Mouse (Mus musculus): ENCODE data around the gene Trappc2.

Gene Trappc2

DNA sequence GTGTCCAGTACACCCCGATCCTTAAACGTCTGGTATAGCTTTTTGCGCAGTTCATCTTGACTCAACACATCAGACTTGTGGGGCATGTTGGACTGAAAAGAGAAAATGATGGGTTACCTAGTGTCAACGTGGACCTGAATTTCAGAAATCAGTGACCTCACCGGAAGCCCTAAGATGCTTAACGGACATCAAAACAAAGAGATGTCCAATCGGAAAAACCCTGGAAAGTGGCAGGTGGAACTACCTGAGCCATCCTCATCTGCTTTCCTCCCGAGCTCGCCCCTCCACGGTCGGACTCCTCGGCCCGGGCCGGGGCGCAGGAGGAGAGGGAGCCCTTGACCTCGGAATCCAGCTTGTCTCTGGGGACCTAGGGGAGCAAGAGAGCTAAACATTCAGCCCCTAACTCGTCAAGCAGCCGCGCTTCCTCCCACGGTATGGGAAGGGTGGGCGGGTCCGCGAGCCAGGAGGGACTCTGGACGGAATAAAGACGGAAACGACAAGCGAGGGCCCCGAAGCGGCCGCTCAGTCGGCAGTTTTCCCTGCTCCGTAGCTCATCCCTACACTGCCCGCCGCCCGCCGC lies at the start of gene Trappc2:
Gene Trappc2 (plus strand): TSS at position 539 of the 580 bp plus-strand sequence.
- no peak for DNase-seq (ENCODE audit: low read depth)

DNA sequence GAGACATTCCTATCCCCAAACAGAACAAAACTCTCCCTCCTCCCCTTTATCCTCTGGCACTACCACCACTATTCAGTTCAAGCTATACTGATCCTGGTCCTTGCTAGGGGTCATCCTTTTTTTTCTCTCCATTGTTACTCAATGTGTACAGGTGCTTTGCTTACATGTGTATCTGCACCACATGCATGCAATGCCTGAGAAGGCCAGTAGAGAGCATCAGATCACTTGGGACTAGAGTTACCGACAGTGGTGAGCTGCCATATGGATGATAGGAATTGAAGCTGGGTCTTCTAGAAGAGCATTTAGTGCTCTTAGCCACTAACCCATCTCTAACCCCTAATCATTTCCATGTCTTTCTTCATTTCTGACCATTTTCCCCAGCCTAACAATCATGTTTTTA lies 46.6 kb upstream of the Trappc2 start:
- DNase-seq (ENCODE audit: low read depth) = peak; percentile 2

GRCm38 (mm10) chrX:166407865-166408264 lies 32.5 kb upstream of the Trappc2 start:
- no peak for DNase-seq (ENCODE audit: low read depth)

DNA sequence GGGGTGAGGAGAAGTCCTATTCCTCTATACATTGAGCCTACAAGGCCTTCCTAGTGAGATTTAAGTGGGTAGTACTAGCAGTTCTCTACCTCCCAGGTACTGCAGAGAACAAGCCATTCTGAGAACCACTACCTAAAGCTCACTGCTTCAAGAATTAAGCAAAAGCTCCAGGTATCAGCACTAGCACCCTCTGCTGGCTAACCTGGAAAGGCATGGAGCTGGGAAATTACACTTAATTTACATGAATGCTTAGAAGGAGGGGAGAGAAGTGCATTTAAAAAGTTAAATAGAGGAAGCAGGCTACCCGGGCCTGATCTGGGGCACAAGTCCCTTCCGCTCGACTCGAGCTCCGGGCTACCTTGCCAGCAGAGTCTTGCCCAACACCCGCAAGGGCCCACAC lies 24.2 kb upstream of the Trappc2 start:
- peak; percentile 31 for DNase-seq (ENCODE audit: low read depth)

GRCm38 (mm10) chrX:166434812-166435211 lies 5.6 kb upstream of the Trappc2 start:
- no peak for DNase-seq (ENCODE audit: low read depth)

DNA sequence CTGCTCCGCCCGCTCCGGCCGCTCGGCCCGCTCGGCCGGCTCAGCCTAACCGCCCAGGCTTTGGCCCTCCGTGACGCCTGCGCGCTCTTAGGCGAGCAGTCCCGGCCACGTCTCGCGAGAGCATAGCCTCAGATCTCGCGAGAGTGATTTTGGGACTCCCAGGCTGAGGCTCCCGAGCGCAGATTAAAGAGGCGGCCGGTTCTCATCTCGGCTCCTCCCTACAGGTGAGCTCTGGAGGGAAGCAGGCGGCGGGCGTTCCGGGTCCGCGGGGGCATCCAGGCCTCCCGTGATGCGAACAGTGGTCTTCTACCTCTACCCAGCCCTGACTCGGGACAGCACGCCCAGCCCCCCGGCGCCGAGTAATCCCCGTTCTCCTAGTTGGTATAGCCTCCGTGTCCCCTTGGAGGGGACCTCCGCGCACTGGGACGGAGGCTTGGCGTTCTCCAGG lies 266 bp downstream of the Trappc2 start, which contains the start of gene Ofd1:
Gene Ofd1 (minus strand): TSS at position 89 of the 448 bp plus-strand sequence.
- peak; percentile 96 for DNase-seq (ENCODE audit: low read depth)

DNA sequence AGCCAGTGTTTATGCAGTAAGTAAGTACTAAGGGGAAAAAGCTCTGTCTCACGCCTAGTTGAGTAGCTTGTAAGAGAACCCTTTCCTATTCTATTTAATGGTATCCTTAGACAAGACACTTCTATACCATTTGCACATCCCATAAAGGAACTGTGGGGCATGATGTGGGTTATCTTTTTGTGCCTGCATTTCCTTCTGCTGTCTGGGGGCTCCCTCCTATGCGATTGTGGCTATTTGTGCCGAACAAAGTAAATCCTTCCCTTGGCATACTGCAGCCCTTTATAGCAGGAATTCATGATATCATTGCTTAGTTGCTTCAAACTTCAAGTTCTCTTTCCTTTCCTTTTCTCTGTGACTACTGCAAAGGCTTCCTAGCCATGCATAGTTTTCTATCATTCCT lies 4.2 kb downstream of the Trappc2 start:
- no peak for DNase-seq (ENCODE audit: low read depth)

DNA sequence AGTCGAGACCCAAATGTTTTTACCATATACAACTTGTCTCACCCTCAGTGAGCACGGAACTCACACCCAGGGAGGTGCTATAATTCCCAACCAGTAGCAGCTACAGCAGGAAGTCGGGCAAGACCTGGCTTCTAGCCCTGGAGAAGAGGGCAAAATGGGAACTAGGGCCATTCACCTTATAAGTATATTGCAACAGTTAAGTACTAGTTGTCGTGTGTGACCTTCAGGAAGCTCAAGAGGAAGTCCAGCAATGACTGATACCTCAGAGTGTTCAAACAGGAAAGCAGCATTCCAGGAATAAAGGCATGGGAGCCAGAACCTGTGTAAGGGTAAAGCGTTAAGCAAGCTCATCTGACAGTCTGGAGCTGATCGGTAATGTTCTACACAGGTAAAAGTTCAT lies 13.2 kb downstream of the Trappc2 start:
- no peak for DNase-seq (ENCODE audit: low read depth)

- no peak for DNase-seq (ENCODE audit: low read depth)
Measured at GRCm38 (mm10) chrX:166454331-166454730, 14.0 kb downstream of the Trappc2 start.

- no peak for DNase-seq (ENCODE audit: low read depth)
Measured at GRCm38 (mm10) chrX:166455525-166455924, 15.2 kb downstream of the Trappc2 start.

- no peak for DNase-seq (ENCODE audit: low read depth)
Measured at GRCm38 (mm10) chrX:166468321-166468720, 27.9 kb downstream of the Trappc2 start.

DNA sequence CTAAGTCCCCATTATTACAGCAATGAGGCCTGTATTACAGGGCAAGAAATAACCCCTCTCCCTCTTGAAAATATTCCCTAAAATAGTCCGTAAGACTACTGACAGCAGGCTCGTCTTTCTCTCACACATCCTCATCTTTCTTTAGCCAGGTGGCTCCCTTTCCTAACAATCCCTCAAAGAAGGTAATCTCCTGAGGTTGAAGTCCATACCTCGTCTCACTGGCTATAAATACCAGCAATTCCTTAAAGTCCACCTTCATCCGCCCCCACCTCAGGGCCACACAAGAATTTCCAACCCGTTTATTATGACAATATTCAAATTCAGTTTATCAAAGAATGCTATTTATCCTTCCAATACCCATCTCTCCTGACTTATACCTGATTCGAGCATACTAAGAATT lies 32.2 kb downstream of the Trappc2 start:
- no peak for DNase-seq (ENCODE audit: low read depth)

- peak; percentile 34 for DNase-seq (ENCODE audit: low read depth)
Measured at GRCm38 (mm10) chrX:166477393-166477792, 37.0 kb downstream of the Trappc2 start.

DNA sequence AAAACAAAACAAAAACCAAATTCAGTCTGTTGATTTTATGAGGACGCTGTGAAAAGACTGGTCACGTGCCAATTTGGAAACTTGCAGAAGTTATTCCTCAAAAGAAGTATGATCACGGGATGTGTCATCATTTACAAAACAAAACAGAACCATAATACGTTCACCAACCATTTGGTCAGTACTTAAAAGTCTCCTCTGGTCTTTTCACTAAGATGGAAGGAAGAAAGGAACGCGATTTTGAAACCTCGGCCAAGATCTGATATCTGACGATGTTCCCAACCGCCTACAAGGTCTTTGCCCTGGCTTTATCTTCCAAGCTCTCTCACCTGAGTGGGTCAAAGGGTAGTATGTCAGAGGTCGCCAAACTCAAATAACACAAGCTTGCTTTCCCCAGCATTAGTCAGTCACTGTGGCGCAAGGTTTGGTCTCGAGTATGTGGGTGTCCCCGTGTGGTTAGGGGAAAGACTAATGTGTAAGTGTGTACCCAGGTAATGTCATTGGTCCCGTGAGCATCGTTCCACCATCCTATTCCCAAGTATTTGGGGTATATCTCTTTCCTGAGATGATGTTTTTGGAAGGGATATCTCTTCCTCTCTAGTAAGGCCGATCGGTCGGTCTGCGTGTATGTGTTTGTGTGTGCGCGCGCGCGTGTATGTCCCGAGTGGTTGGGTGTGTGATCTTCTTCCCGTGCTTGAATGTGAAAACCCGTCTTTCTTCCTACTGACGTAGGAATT lies 38.4 kb downstream of the Trappc2 start:
- peak; percentile 66 for DNase-seq (ENCODE audit: low read depth)

- peak; percentile 94 for DNase-seq (ENCODE audit: low read depth)
Measured at GRCm38 (mm10) chrX:166479365-166479983, 39.1 kb downstream of the Trappc2 start, which contains the start of gene Rab9. Gene Rab9 (minus strand): TSS chrX:166479867.

- DNase-seq (ENCODE audit: low read depth) = no peak
Measured at GRCm38 (mm10) chrX:166495052-166495451, 54.7 kb downstream of the Trappc2 start.

GRCm38 (mm10) chrX:166497771-166498170 lies 57.4 kb downstream of the Trappc2 start:
- DNase-seq (ENCODE audit: low read depth) = no peak

GRCm38 (mm10) chrX:166499496-166500190 lies 59.3 kb downstream of the Trappc2 start:
- peak; percentile 69 for DNase-seq (ENCODE audit: low read depth)
